Mouse (Mus musculus) olfactory bulb, adult 2 months (tissue): Measurements from ENCODE around the gene Gm3147. TPM values are rescaled to one million over a fixed set of nuclear protein-coding genes. Genes with fewer than 3 reads are reported as not detected.
"Not testable (repeated sequence)": the region's sequence is repeated elsewhere in the genome, so short reads cannot be mapped to it uniquely, and the experiment has no call there.

Experiments used
- H3K27ac ChIP-seq: fragments of 200-500 bp; 2 replicates; pipeline ENCODE4 v1.5.1; 2012; ENCODE audit warnings: low read depth, low read length; ENCODE audit not compliant: insufficient read depth
- H3K4me1 ChIP-seq: fragments of 200-500 bp; 2 replicates; pipeline ENCODE4 v1.6.1; 2012; ENCODE audit warnings: low read length; ENCODE audit not compliant: control insufficient read depth, insufficient read depth
- H3K4me3 ChIP-seq: fragments of 200-500 bp; 2 replicates; pipeline ENCODE4 v1.5.1; 2012; ENCODE audit warnings: mild to moderate bottlenecking, low read depth, low read length, moderate library complexity; ENCODE audit not compliant: insufficient read depth
- WGBS: fragments of 180-500 bp; shearing (Covaris S2); methylation state at CpG from one replicate; pipeline ENCODE4 v1.1.7; 2018; 5-methylcytosine and 5-hydroxymethylcytosine counted together
- polyA plus RNA-seq: library from polyadenylated mRNA; stranded (reverse); fragments of >200 nt; gene quantifications from 2 replicates; pipeline ENCODE4 v1.2.4, GENCODE M21; 2012; ENCODE audit warnings: low replicate concordance; ENCODE audit not compliant: missing spikeins, insufficient read depth, insufficient read length

Gene Gm3147
- not detected in 2 replicates for polyA plus RNA-seq

- H3K27ac ChIP-seq, H3K4me1 ChIP-seq, H3K4me3 ChIP-seq: not testable (repeated sequence)
- WGBS, result no CpG with 5 or more reads among the region's 1 CpGs
Observed at GRCm38 (mm10) chr5:94616242-94616641, at the start of gene Gm3147. TSS of gene Gm3147 (minus strand) at chr5:94616342.

- not testable (repeated sequence) for H3K4me3 ChIP-seq, H3K4me1 ChIP-seq, H3K27ac ChIP-seq
- no CpG with 5 or more reads among the region's 2 CpGs for WGBS
Observed at GRCm38 (mm10) chr5:94648082-94648481, 31.9 kb upstream of the Gm3147 start, which contains the start of gene Gm6205. TSS of gene Gm6205 (plus strand) at chr5:94648382.

- not testable (repeated sequence) for H3K4me3 ChIP-seq, H3K4me1 ChIP-seq, H3K27ac ChIP-seq
- 100% methylated on average over 1 of the region's 2 CpGs for WGBS
Observed at GRCm38 (mm10) chr5:94623679-94624078, 7.5 kb upstream of the Gm3147 start, which contains the start of gene Gm6509. TSS of gene Gm6509 (plus strand) at chr5:94623979.

Other genes with a start within 250 kb of the Gm3147 start
- not detected in 2 replicates for gene Gm7682, start 170.6 kb downstream of the Gm3147 start, polyA plus RNA-seq
- not detected in 2 replicates for gene Gm3139, start 90.1 kb downstream of the Gm3147 start, polyA plus RNA-seq
- gene Gm6509, start 7.6 kb upstream of the Gm3147 start, polyA plus RNA-seq, result not detected in 2 replicates
- not detected in 2 replicates for gene Gm6205, start 32.0 kb upstream of the Gm3147 start, polyA plus RNA-seq
- gene Gm3183, start 249.1 kb upstream of the Gm3147 start, polyA plus RNA-seq, result not detected in 2 replicates